ENCODE assay signal across 8 mouse cellular contexts in the genomic region with DNA sequence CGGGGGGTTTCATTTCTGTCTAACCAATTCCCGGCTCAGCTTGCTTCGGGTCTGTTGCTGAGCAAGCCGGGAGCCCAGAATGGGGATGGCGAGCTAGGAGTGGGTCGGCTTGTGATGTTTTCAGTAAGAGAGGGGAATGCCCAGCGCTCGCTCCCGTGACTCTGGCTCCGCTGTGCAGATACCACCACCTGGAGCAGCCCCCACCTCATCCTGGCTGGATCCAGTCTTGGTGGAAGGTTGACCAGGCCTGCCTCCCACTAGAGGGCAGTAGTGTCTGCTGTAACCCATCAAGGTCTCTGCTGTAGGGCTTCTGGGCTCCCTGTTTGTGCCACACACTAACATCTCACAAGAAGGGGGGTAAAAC. TPM values are rescaled to one million over a fixed set of nuclear protein-coding genes. Genes with fewer than 3 reads are reported as not detected.
DNase-seq lines count a peak whose midpoint lies in the region; ATAC-seq and TF ChIP-seq lines count a peak whose summit lies in the region.

No protein-coding gene starts in this region.

- peak overlapping the region; percentile 65 for H3K9ac ChIP-seq in hindbrain, embryonic 16.5 days (ENCODE audit: low read depth, low read length)

- peak overlapping the region; percentile 79 for H3K4me3 ChIP-seq in gastrocnemius, adult 2 months
- H3K4me3 ChIP-seq in hindbrain, embryonic 16.5 days (ENCODE audit: low read length) = peak overlapping the region; percentile 46

- peak; percentile 68 for TF ChIP-seq CTCF in gastrocnemius, adult 2 months (IDR thresholded peaks at IDR 0.05)

- intact Hi-C loops in gastrocnemius, adult 2 months (cut with DNase I) = loop anchor here (1.0 kb wide), 1 partner anchor 32 kb away; no protein-coding TSS in a partner anchor

- no peaks in the 10 kb centered on the region; the same call in 1 of the 2 replicates for H3K4me1 ChIP-seq in hindbrain, embryonic 16.5 days (ENCODE audit: control insufficient read depth, insufficient read depth, low read depth, low read length)

- H3K36me3 ChIP-seq in hindbrain, embryonic 16.5 days (ENCODE audit: control insufficient read depth, insufficient read depth, low read length) = no peaks in the 10 kb centered on the region

- no peaks in the 10 kb centered on the region for H3K27me3 ChIP-seq in hindbrain, embryonic 16.5 days (replicated peaks; ENCODE audit: control insufficient read depth, insufficient read depth, low read length)

- 3% methylated on average over 10 of the region's 10 CpGs for WGBS in hindbrain, embryonic 16.5 days

- H3K9me3 ChIP-seq in hindbrain, embryonic 16.5 days (ENCODE audit: control insufficient read depth, low read length) = no peaks in the 10 kb centered on the region

- peak; percentile 94 for ATAC-seq in hindbrain, embryonic 16.5 days
- peak; percentile 89 for ATAC-seq in megakaryocyte progenitor cell, adult 5-6 weeks (replicated peaks; ENCODE audit: poor library complexity)
- ATAC-seq in activated CD4-positive, CD25-positive, alpha-beta regulatory T cell, adult 4 months = no peak

- DNase-seq in adipocyte (ENCODE audit: low spot score) = peak; percentile 75
- DNase-seq in cerebellum, postnatal 25 days = peak; percentile 88 to 93
- peak; percentile 87 for DNase-seq in gastrocnemius, adult 2 months
- DNase-seq in left cerebral cortex, adult 9 months (ENCODE audit: low spot score in 2 of 2) = peak; percentile 44 to 87
- peak; percentile 75 for DNase-seq in right cerebral cortex, postnatal 25 days

- peak overlapping the region; percentile 83 for H3K4me2 ChIP-seq in hindbrain, embryonic 16.5 days (ENCODE audit: low read length)

- peak overlapping the region; percentile 94 for H3K27ac ChIP-seq in gastrocnemius, adult 2 months
- peak overlapping the region; percentile 81 for H3K27ac ChIP-seq in hindbrain, embryonic 16.5 days (ENCODE audit: low read depth, low read length)

RNA-seq across cellular contexts. Expression of a gene that starts 31.9 kb away (rescaled TPM):
- 100 to 1,000 TPM; 152 to 185 TPM for total RNA-seq in gastrocnemius, adult 2 months (2021)
- 40.7 and 41.5 TPM in 2 replicates for polyA plus RNA-seq in hindbrain, embryonic 16.5 days (2015; fragmentation: Nextera tagmentation; extraction: Ambion mirVana)
- 16.3 and 20.5 TPM in 2 replicates for total RNA-seq in megakaryocyte progenitor cell, adult 5-6 weeks (2015)
- 13.6 and 15.3 TPM in 2 replicates for total RNA-seq in megakaryocyte progenitor cell, adult 5-6 weeks (2017)
- not detected for polyA plus RNA-seq in activated CD4-positive, CD25-positive, alpha-beta regulatory T cell, adult 4 months (2017; shearing (Covaris generic))

Comparison
In these comparisons a context has a peak if more than half of its experiments do, and no peak if none do; other contexts are left out.
1. RNA of a gene that starts 31.9 kb away (total RNA-seq): 152 to 185 TPM in gastrocnemius, adult 2 months; 13.6 to 20.5 TPM in megakaryocyte progenitor cell, adult 5-6 weeks; every median in the first group is over 4 times any median in the second.
2. Peak in every context shown above with its lines, with median percentiles within 50 percentile points of each other: DNase-seq.